Mouse (Mus musculus) right cerebral cortex, postnatal 4 days (tissue): ENCODE results near the gene Cspg4.

Source experiments
- DNase-seq: peaks from one replicate; pipeline ENCODE4 v3.0.0-alpha.2; 2022

The Cspg4 gene

GRCm38 (mm10) chr9:56865673-56866400 is 1.0 kb downstream of the Cspg4 start:
- no peak for DNase-seq

- DNase-seq = no peak
Measured at GRCm38 (mm10) chr9:56866430-56866829, 1.6 kb downstream of the Cspg4 start.

- peak; percentile 91 for DNase-seq
Measured at GRCm38 (mm10) chr9:56868292-56868691, 3.5 kb downstream of the Cspg4 start.

- DNase-seq = peak; percentile 42
Measured at GRCm38 (mm10) chr9:56869552-56869951, 4.7 kb downstream of the Cspg4 start.

GRCm38 (mm10) chr9:56870778-56871177 is 5.9 kb downstream of the Cspg4 start:
- no peak for DNase-seq

GRCm38 (mm10) chr9:56871191-56871590 is 6.4 kb downstream of the Cspg4 start:
- DNase-seq = no peak

GRCm38 (mm10) chr9:56872105-56872903 is 7.5 kb downstream of the Cspg4 start:
- no peak for DNase-seq

- DNase-seq = no peak
Measured at GRCm38 (mm10) chr9:56873097-56873496, 8.3 kb downstream of the Cspg4 start.

GRCm38 (mm10) chr9:56876784-56877183 is 12.0 kb downstream of the Cspg4 start:
- peak; percentile 40 for DNase-seq

- DNase-seq = no peak
Measured at GRCm38 (mm10) chr9:56877284-56877683, 12.5 kb downstream of the Cspg4 start.

- no peak for DNase-seq
Measured at GRCm38 (mm10) chr9:56880790-56881189, 16.0 kb downstream of the Cspg4 start.

GRCm38 (mm10) chr9:56881539-56882082 is 16.8 kb downstream of the Cspg4 start:
- no peak for DNase-seq

GRCm38 (mm10) chr9:56882283-56882682 is 17.4 kb downstream of the Cspg4 start:
- no peak for DNase-seq

GRCm38 (mm10) chr9:56882818-56883217 is 18.0 kb downstream of the Cspg4 start:
- no peak for DNase-seq

GRCm38 (mm10) chr9:56883470-56883869 is 18.6 kb downstream of the Cspg4 start:
- DNase-seq = no peak

GRCm38 (mm10) chr9:56884328-56884727 is 19.5 kb downstream of the Cspg4 start:
- DNase-seq = no peak

GRCm38 (mm10) chr9:56886113-56886512 is 21.3 kb downstream of the Cspg4 start:
- peak; percentile 48 for DNase-seq

- DNase-seq = no peak
Measured at GRCm38 (mm10) chr9:56886601-56887000, 21.8 kb downstream of the Cspg4 start.

GRCm38 (mm10) chr9:56887581-56887980 is 22.7 kb downstream of the Cspg4 start:
- no peak for DNase-seq

- DNase-seq = peak; percentile 68
Measured at GRCm38 (mm10) chr9:56889817-56890216, 25.0 kb downstream of the Cspg4 start.

- DNase-seq = no peak
Measured at GRCm38 (mm10) chr9:56890522-56891250, 25.9 kb downstream of the Cspg4 start.

- DNase-seq = peak; percentile 52
Measured at GRCm38 (mm10) chr9:56891517-56892011, 26.7 kb downstream of the Cspg4 start.

GRCm38 (mm10) chr9:56892111-56892510 is 27.3 kb downstream of the Cspg4 start:
- no peak for DNase-seq
